Mouse (Mus musculus): ENCODE results near the gene Fcho2. TPM values are rescaled to one million over a fixed set of nuclear protein-coding genes. Genes with fewer than 3 reads are reported as not detected.
"Not testable (repeated sequence)": the region's sequence is repeated elsewhere in the genome, so short reads cannot be mapped to it uniquely, and the experiment has no call there.

Fcho2 gene
- polyA plus RNA-seq, 1 experiment from 2014 or later: 34.1 TPM

GRCm38 (mm10) chr13:98816981-98817660 is 1.9 kb upstream of the Fcho2 start:
- peaks cover 18% of the 10 kb centered on the region for H3K4me1 ChIP-seq
- H3K27me3 ChIP-seq (ENCODE audit: low read depth, poor library complexity, severe bottlenecking); H3K9me3 ChIP-seq (replicated peaks); DNase-seq (ENCODE audit: low spot score); H3K27ac ChIP-seq; H3K4me3 ChIP-seq; H3K36me3 ChIP-seq: not testable (repeated sequence)
- WGBS: 91% methylated on average over 4 of the region's 4 CpGs

GRCm38 (mm10) chr13:98816571-98816970 is 1.3 kb upstream of the Fcho2 start:
- 86% methylated on average over 9 of the region's 9 CpGs for WGBS
- no peak for DNase-seq (ENCODE audit: low spot score)
- peaks cover 5% of the 10 kb centered on the region; the same call in 1 of the 2 replicates for H3K36me3 ChIP-seq

GRCm38 (mm10) chr13:98814275-98815040 is 791 bp downstream of the Fcho2 start:
- Histone ChIP-seq H3K4me1 (peaks cover 18% of the 10 kb centered on the region), H3K9me3 (replicated peaks) (no peaks in the 10 kb centered on the region), H3K4me3 (peak overlapping the region; percentile 90), H3K36me3 (peaks cover 5% of the 10 kb centered on the region; the same call in 1 of the 2 replicates), H3K27ac (peak overlapping the region; percentile 99), H3K27me3 (ENCODE audit: low read depth, poor library complexity, severe bottlenecking) (no peaks in the 10 kb centered on the region)
- DNase-seq (ENCODE audit: low spot score): peak; percentile 78
- under 1% methylated on average over 81 of the region's 81 CpGs for WGBS

More at GRCm38 (mm10) chr13:98816571-98816970, 1.3 kb upstream of the Fcho2 start:
- Histone ChIP-seq H3K4me3 (no peak overlapping the region), H3K27me3 (ENCODE audit: low read depth, poor library complexity, severe bottlenecking) (no peaks in the 10 kb centered on the region), H3K4me1 (peaks cover 18% of the 10 kb centered on the region), H3K27ac (no peak overlapping the region), H3K9me3 (replicated peaks) (no peaks in the 10 kb centered on the region)

GRCm38 (mm10) chr13:98813596-98814274 is 1.5 kb downstream of the Fcho2 start:
- no peaks in the 10 kb centered on the region for H3K27me3 ChIP-seq (ENCODE audit: low read depth, poor library complexity, severe bottlenecking)
- peaks cover 18% of the 10 kb centered on the region for H3K4me1 ChIP-seq
- 46% methylated on average over 12 of the region's 12 CpGs for WGBS
- peak overlapping the region; percentile 99 for H3K27ac ChIP-seq
- peaks cover 5% of the 10 kb centered on the region; the same call in 1 of the 2 replicates for H3K36me3 ChIP-seq
- H3K9me3 ChIP-seq (replicated peaks): no peaks in the 10 kb centered on the region
- no peak for DNase-seq (ENCODE audit: low spot score)
- H3K4me3 ChIP-seq: peak overlapping the region; percentile 90

- Histone ChIP-seq H3K9me3 (replicated peaks) (no peaks in the 10 kb centered on the region), H3K27ac (no peak overlapping the region), H3K27me3 (ENCODE audit: low read depth, poor library complexity, severe bottlenecking) (no peaks in the 10 kb centered on the region), H3K4me3 (peak overlapping the region; percentile 90; the same call in 1 of the 2 replicates), H3K4me1 (peaks cover 18% of the 10 kb centered on the region), H3K36me3 (peaks cover 8% of the 10 kb centered on the region)
- DNase-seq (ENCODE audit: low spot score): no peak
- 94% methylated on average over 2 of the region's 2 CpGs for WGBS
Measured at GRCm38 (mm10) chr13:98813167-98813566, 2.1 kb downstream of the Fcho2 start.

- 67% methylated on average over 4 of the region's 4 CpGs for WGBS
- H3K4me1 ChIP-seq: peaks cover 18% of the 10 kb centered on the region
- H3K36me3 ChIP-seq: peaks cover 8% of the 10 kb centered on the region
- no peaks in the 10 kb centered on the region for H3K9me3 ChIP-seq (replicated peaks)
- H3K27ac ChIP-seq: no peak overlapping the region
- H3K27me3 ChIP-seq (ENCODE audit: low read depth, poor library complexity, severe bottlenecking): no peaks in the 10 kb centered on the region
- no peak for DNase-seq (ENCODE audit: low spot score)
- no peak overlapping the region for H3K4me3 ChIP-seq
Measured at GRCm38 (mm10) chr13:98812285-98812684, 3.0 kb downstream of the Fcho2 start.

- Histone ChIP-seq H3K36me3 (peaks cover 15% of the 10 kb centered on the region), H3K27me3 (ENCODE audit: low read depth, poor library complexity, severe bottlenecking) (no peaks in the 10 kb centered on the region), H3K4me1 (peaks cover 11% of the 10 kb centered on the region), H3K4me3 (no peak overlapping the region), H3K27ac (no peak overlapping the region), H3K9me3 (replicated peaks) (no peaks in the 10 kb centered on the region)
- WGBS: 85% methylated on average over 6 of the region's 6 CpGs
- no peak for DNase-seq (ENCODE audit: low spot score)
Measured at GRCm38 (mm10) chr13:98810143-98810542, 5.1 kb downstream of the Fcho2 start.

GRCm38 (mm10) chr13:98809087-98809486 is 6.2 kb downstream of the Fcho2 start:
- WGBS: 95% methylated on average over 1 of the region's 1 CpGs
- peaks cover 26% of the 10 kb centered on the region for H3K36me3 ChIP-seq
- peaks cover 11% of the 10 kb centered on the region for H3K4me1 ChIP-seq
- H3K4me3 ChIP-seq: no peak overlapping the region
- DNase-seq (ENCODE audit: low spot score): no peak
- no peaks in the 10 kb centered on the region for H3K27me3 ChIP-seq (ENCODE audit: low read depth, poor library complexity, severe bottlenecking)
- H3K27ac ChIP-seq: no peak overlapping the region
- H3K9me3 ChIP-seq (replicated peaks): no peaks in the 10 kb centered on the region

GRCm38 (mm10) chr13:98804480-98804879 is 10.8 kb downstream of the Fcho2 start:
- no peaks in the 10 kb centered on the region for H3K9me3 ChIP-seq (replicated peaks)
- H3K27ac ChIP-seq: no peak overlapping the region
- no peaks in the 10 kb centered on the region for H3K4me1 ChIP-seq
- H3K36me3 ChIP-seq: peaks cover 63% of the 10 kb centered on the region
- DNase-seq (ENCODE audit: low spot score): no peak
- no peak overlapping the region for H3K4me3 ChIP-seq
- no peaks in the 10 kb centered on the region for H3K27me3 ChIP-seq (ENCODE audit: low read depth, poor library complexity, severe bottlenecking)
- 90% methylated on average over 1 of the region's 1 CpGs for WGBS

- no peaks in the 10 kb centered on the region for H3K9me3 ChIP-seq (replicated peaks)
- H3K36me3 ChIP-seq: peaks cover 70% of the 10 kb centered on the region
- WGBS: 90% methylated on average over 4 of the region's 4 CpGs
- no peak overlapping the region for H3K4me3 ChIP-seq
- H3K27ac ChIP-seq: no peak overlapping the region
- H3K4me1 ChIP-seq: no peaks in the 10 kb centered on the region
- no peaks in the 10 kb centered on the region for H3K27me3 ChIP-seq (ENCODE audit: low read depth, poor library complexity, severe bottlenecking)
- DNase-seq (ENCODE audit: low spot score): no peak
Measured at GRCm38 (mm10) chr13:98803699-98804098, 11.6 kb downstream of the Fcho2 start.

GRCm38 (mm10) chr13:98802957-98803356 is 12.3 kb downstream of the Fcho2 start:
- no peak overlapping the region for H3K4me3 ChIP-seq
- no peak overlapping the region for H3K27ac ChIP-seq
- no peaks in the 10 kb centered on the region for H3K4me1 ChIP-seq
- WGBS: 92% methylated on average over 3 of the region's 3 CpGs
- no peaks in the 10 kb centered on the region for H3K27me3 ChIP-seq (ENCODE audit: low read depth, poor library complexity, severe bottlenecking)
- no peak for DNase-seq (ENCODE audit: low spot score)
- no peaks in the 10 kb centered on the region for H3K9me3 ChIP-seq (replicated peaks)
- H3K36me3 ChIP-seq: peaks cover 72% of the 10 kb centered on the region

GRCm38 (mm10) chr13:98795511-98795910 is 19.7 kb downstream of the Fcho2 start:
- H3K9me3 ChIP-seq (replicated peaks): no peaks in the 10 kb centered on the region
- peaks cover 53% of the 10 kb centered on the region for H3K36me3 ChIP-seq
- H3K27ac ChIP-seq: no peak overlapping the region
- no peak for DNase-seq (ENCODE audit: low spot score)
- no peak overlapping the region for H3K4me3 ChIP-seq
- H3K4me1 ChIP-seq: no peaks in the 10 kb centered on the region
- H3K27me3 ChIP-seq (ENCODE audit: low read depth, poor library complexity, severe bottlenecking): no peaks in the 10 kb centered on the region
- 93% methylated on average over 3 of the region's 3 CpGs for whole genome bisulfite sequencing

- Histone ChIP-seq H3K27me3 (ENCODE audit: low read depth, poor library complexity, severe bottlenecking) (no peaks in the 10 kb centered on the region), H3K27ac (no peak overlapping the region), H3K4me1 (no peaks in the 10 kb centered on the region), H3K4me3 (no peak overlapping the region), H3K9me3 (replicated peaks) (no peaks in the 10 kb centered on the region), H3K36me3 (peaks cover 45% of the 10 kb centered on the region)
- WGBS: 98% methylated on average over 1 of the region's 1 CpGs
- DNase-seq (ENCODE audit: low spot score): no peak
Measured at GRCm38 (mm10) chr13:98792864-98793263, 22.4 kb downstream of the Fcho2 start.

All from limb, embryonic 10.5 days (tissue).